Mouse (Mus musculus) CH12.LX (cell line): ENCODE data around the gene Hspa1l. TPM values are rescaled to one million over a fixed set of nuclear protein-coding genes. Genes with fewer than 3 reads are reported as not detected.

Experiments
- DNase-seq: peaks from one replicate; pipeline ENCODE4 v3.0.0-alpha.2; 2013; ENCODE audit errors: extremely low read depth
- H3K27ac ChIP-seq: 2 replicates; pipeline ENCODE4 v1.5.1; 2012; ENCODE audit warnings: low read depth, mild to moderate bottlenecking, control low read depth, moderate library complexity; ENCODE audit not compliant: insufficient read depth
- H3K27me3 ChIP-seq: replicated peaks from 2 replicates; pipeline ENCODE3; 2012; ENCODE audit warnings: inconsistent platforms
- H3K36me3 ChIP-seq, 2 experiments: replicated peaks in 1 of 2; 2 replicates each; pipeline versions ENCODE3 to v1.6.1; 2012; ENCODE audit warnings: inconsistent platforms in 1 of 2, low read length in 1 of 2, mild to moderate bottlenecking in 1 of 2, mixed read lengths in 1 of 2, moderate library complexity in 1 of 2; ENCODE audit not compliant: control insufficient read depth in 1 of 2, insufficient read depth in 1 of 2
- H3K4me1 ChIP-seq, 2 experiments: 2 replicates each; pipeline ENCODE4 v1.6.1; 2012; ENCODE audit warnings: inconsistent platforms in 1 of 2, moderate library complexity in 1 of 2; ENCODE audit not compliant: insufficient read depth in 2 of 2, control insufficient read depth in 1 of 2
- H3K4me2 ChIP-seq: 2 replicates; pipeline ENCODE4 v1.6.1; 2012; ENCODE audit warnings: low read depth, mild to moderate bottlenecking, control low read depth; ENCODE audit not compliant: poor library complexity, insufficient read depth, severe bottlenecking
- H3K4me3 ChIP-seq, 3 experiments: fragments of 150-350 bp in 1 of 3; sonication (generic) in 1 of 3; replicated peaks in 1 of 3; 2 replicates each; pipeline versions ENCODE3 to v1.5.1; 2011 to 2012; ENCODE audit warnings: low read depth in 2 of 3, low read length in 2 of 3, mild to moderate bottlenecking in 2 of 3, moderate library complexity in 2 of 3, control low read depth in 1 of 3, improper control_type of control experiment in 1 of 3, inconsistent platforms in 1 of 3, mixed read lengths in 1 of 3; ENCODE audit not compliant: poor library complexity in 1 of 3
- H3K79me2 ChIP-seq: replicated peaks from 2 replicates; pipeline ENCODE4 v1.6.1; 2012; ENCODE audit warnings: mild to moderate bottlenecking, moderate library complexity; ENCODE audit not compliant: control insufficient read depth, poor library complexity, insufficient read depth, severe bottlenecking; ENCODE audit errors: extremely low read depth
- H3K9ac ChIP-seq: 2 replicates; pipeline ENCODE4 v1.6.1; 2012; ENCODE audit warnings: low read depth, mild to moderate bottlenecking, control low read depth, moderate library complexity; ENCODE audit not compliant: insufficient read depth
- H3K9me3 ChIP-seq: replicated peaks from 2 replicates; pipeline ENCODE3; 2012; ENCODE audit warnings: low read length, inconsistent platforms, mixed read lengths
- CHD1 ChIP-seq: IDR thresholded peaks from 2 replicates; pipeline ENCODE4 v1.6.1; 2012; ENCODE audit warnings: low read depth, low read length, improper control_type of control experiment, inconsistent platforms
- CHD2 ChIP-seq: IDR thresholded peaks from 2 replicates; pipeline ENCODE4 v1.6.1; 2011; ENCODE audit warnings: low read length, improper control_type of control experiment
- CTCF ChIP-seq, 2 experiments: IDR thresholded peaks in 1 of 2; conservative IDR thresholded peaks in 1 of 2; 2 replicates each; pipeline ENCODE4 v1.5.1; 2011 to 2012; ENCODE audit warnings: low read depth in 2 of 2, low read length in 2 of 2, improper control_type of control experiment in 1 of 2, inconsistent platforms in 1 of 2, mild to moderate bottlenecking in 1 of 2, moderate library complexity in 1 of 2
- EP300 ChIP-seq: IDR thresholded peaks from 2 replicates; pipeline ENCODE4 v1.6.1; 2011; ENCODE audit warnings: low read length, improper control_type of control experiment
- ETS1 ChIP-seq: conservative IDR thresholded peaks from 2 replicates; pipeline ENCODE4 v1.6.1; 2012; ENCODE audit warnings: low read depth, mild to moderate bottlenecking, inconsistent platforms, low read length, improper control_type of control experiment, moderate library complexity
- JUN ChIP-seq: IDR thresholded peaks from 2 replicates; pipeline ENCODE4 v1.6.1; 2011; ENCODE audit warnings: low read depth, mild to moderate bottlenecking, low read length, improper control_type of control experiment, moderate library complexity; ENCODE audit not compliant: insufficient read depth
- MAZ ChIP-seq: IDR thresholded peaks from 2 replicates; pipeline ENCODE4 v1.6.1; 2012; ENCODE audit warnings: low read depth, mild to moderate bottlenecking, inconsistent platforms, low read length, improper control_type of control experiment, moderate library complexity
- MEF2A ChIP-seq: IDR thresholded peaks from 2 replicates; pipeline ENCODE4 v1.6.1; 2014; ENCODE audit warnings: low read depth, mild to moderate bottlenecking, inconsistent platforms, low read length, improper control_type of control experiment, borderline replicate concordance
- MYC ChIP-seq: IDR thresholded peaks from 2 replicates; pipeline ENCODE4 v1.6.1; 2011; ENCODE audit warnings: low read depth, mild to moderate bottlenecking, improper control_type of control experiment, low read length
- NELFE ChIP-seq: IDR thresholded peaks from 2 replicates; pipeline ENCODE4 v1.6.1; 2011; ENCODE audit warnings: low read depth, low read length, improper control_type of control experiment
- PAX5 ChIP-seq: IDR thresholded peaks from 2 replicates; pipeline ENCODE4 v1.6.1; 2012; ENCODE audit warnings: low read length, inconsistent platforms, mixed read lengths
- POLR2A ChIP-seq: IDR thresholded peaks from 2 replicates; pipeline ENCODE4 v1.6.1; 2011; ENCODE audit warnings: low read depth, mild to moderate bottlenecking, improper control_type of control experiment, low read length
- POLR2AphosphoS2 ChIP-seq: IDR thresholded peaks from 2 replicates; pipeline ENCODE4 v1.6.1; 2011; ENCODE audit warnings: low read depth, low read length, improper control_type of control experiment
- RAD21 ChIP-seq: IDR thresholded peaks from 2 replicates; pipeline ENCODE4 v1.6.1; 2011; ENCODE audit warnings: low read depth, mild to moderate bottlenecking, low read length, improper control_type of control experiment, moderate library complexity
- RCOR1 ChIP-seq: conservative IDR thresholded peaks from 2 replicates; pipeline ENCODE4 v1.6.1; 2012; ENCODE audit warnings: low read depth, mild to moderate bottlenecking, inconsistent platforms, low read length, improper control_type of control experiment
- SMC3 ChIP-seq: IDR thresholded peaks from 2 replicates; pipeline ENCODE4 v1.6.1; 2011; ENCODE audit warnings: low read depth, low read length, improper control_type of control experiment
- TBP ChIP-seq: conservative IDR thresholded peaks from 2 replicates; pipeline ENCODE4 v1.6.1; 2011; ENCODE audit warnings: low read depth, low read length, improper control_type of control experiment
- USF2 ChIP-seq: conservative IDR thresholded peaks from 2 replicates; pipeline ENCODE4 v1.6.1; 2011; ENCODE audit warnings: low read depth, low read length, improper control_type of control experiment
- ZMIZ1 ChIP-seq: IDR thresholded peaks from 2 replicates; pipeline ENCODE4 v1.6.1; 2012; ENCODE audit warnings: low read depth, mild to moderate bottlenecking, inconsistent platforms, low read length, improper control_type of control experiment
- dilution Hi-C: fragments of 300-500 bp; cut with MboI; formaldehyde crosslinking; loops from 2 replicates; pipeline ENCODE4 v1.14.3; 2020; ENCODE audit warnings: low sequenced_read_pairs; ENCODE audit not compliant: extremely low pct_unique_long_range_greater_than_20kb, extremely low pct_ligation_motif_present
- in situ Hi-C: fragments of 300-500 bp; cut with MboI; formaldehyde crosslinking; loops from 3 replicates; pipeline ENCODE4 v1.14.3; 2019; ENCODE audit warnings: low sequenced_read_pairs, low pct_ligation_motif_present, low pct_unique_long_range_greater_than_20kb, mixed read lengths
- polyA plus RNA-seq: library from polyadenylated mRNA; unstranded; fragments of >175 nt; gene quantifications from 2 replicates; pipeline ENCODE4 v1.2.1, GENCODE M21; 2012; ENCODE audit warnings: low read depth; ENCODE audit not compliant: insufficient read length
- total RNA-seq, 2 experiments: library from RNA; depleted of rRNA; stranded (reverse); fragments of 300-350 nt in 1 of 2; fragments of >200 nt in 1 of 2; gene quantifications; 2 replicates each; pipeline ENCODE4 v1.2.3; 2012 to 2014

Gene Hspa1l
- total and polyA plus RNA-seq, 3 experiments = 0.30 to 1.4 TPM; not detected in 1

- no peak for TF ChIP-seq CHD1
- TF ChIP-seq EP300 = no peak
- no peak for TF ChIP-seq SMC3
- TF ChIP-seq NELFE = no peak
- TF ChIP-seq USF2 = no peak
- no peak for TF ChIP-seq CHD2
- no peak for TF ChIP-seq JUN
- no peak for TF ChIP-seq MEF2A
- no peak for TF ChIP-seq RAD21
- no peak for TF ChIP-seq MYC
- TF ChIP-seq RCOR1 = no peak
- in situ Hi-C loops (no loop called here), dilution Hi-C loops (no loop called here)
- Histone ChIP-seq H3K79me2 (peaks cover 14% of the 10 kb centered on the region), H3K27me3 (no peaks in the 10 kb centered on the region), H3K9ac (no peak overlapping the region), H3K9me3 (no peaks in the 10 kb centered on the region), H3K36me3 (peaks cover 15 to 32% of the 10 kb centered on the region in 2 experiments), H3K27ac (no peak overlapping the region), H3K4me1 (peaks cover 10 to 15% of the 10 kb centered on the region in 2 experiments; a peak in 3 of 4 replicates), H3K4me3 (no peak overlapping the region), H3K4me2 (no peak overlapping the region)
- no peak for DNase-seq
Observed at GRCm38 (mm10) chr17:34946486-34947140, 25.9 kb upstream of the Hspa1l start.

- H3K27me3 ChIP-seq = no peaks in the 10 kb centered on the region
- H3K4me3 ChIP-seq = no peak overlapping the region
- H3K27ac ChIP-seq = no peak overlapping the region
- H3K79me2 ChIP-seq = peaks cover 19% of the 10 kb centered on the region
- H3K4me1 ChIP-seq = peaks cover 10 to 15% of the 10 kb centered on the region in 2 experiments; a peak in 3 of 4 replicates
- H3K4me2 ChIP-seq = no peak overlapping the region
- no peaks in the 10 kb centered on the region for H3K9me3 ChIP-seq
- peaks cover 15 to 36% of the 10 kb centered on the region in 2 experiments for H3K36me3 ChIP-seq
- H3K9ac ChIP-seq = no peak overlapping the region
- no peak for TF ChIP-seq ZMIZ1
- no peak for TF ChIP-seq POLR2A
- TF ChIP-seq CHD2 = no peak
- TF ChIP-seq MAZ = no peak
- no peak for TF ChIP-seq PAX5
- TF ChIP-seq RAD21 = peak; percentile 17
- TF ChIP-seq ETS1 = no peak
- TF ChIP-seq SMC3 = peak; percentile 10; the same call in 1 of the 2 replicates
- no peak for TF ChIP-seq MYC
- TF ChIP-seq CTCF (conservative IDR thresholded peaks at IDR 0.05 in 1 of 2, IDR thresholded peaks at IDR 0.05 in 1 of 2; ENCODE audit: low read depth in 2 of 2, low read length in 2 of 2) = peak; percentile 36 to 56; a peak in 3 of 4 replicates
- TF ChIP-seq POLR2AphosphoS2 = no peak
- TF ChIP-seq TBP = no peak
- dilution Hi-C loops (no loop called here), in situ Hi-C loops (no loop called here)
- peak; percentile 46 for DNase-seq
Observed at GRCm38 (mm10) chr17:34947606-34948005, 24.9 kb upstream of the Hspa1l start.
